Mouse (Mus musculus) C2C12 (cell line): ENCODE measurements around the gene Gjd2.

Experiments
- CEBPB ChIP-seq: IDR thresholded peaks from one replicate; pipeline ENCODE4 v1.6.1; 2011; ENCODE audit warnings: low read depth, mild to moderate bottlenecking, control low read depth, moderate library complexity
- CTCF ChIP-seq: IDR thresholded peaks from one replicate; pipeline ENCODE4 v1.5.1; 2011; ENCODE audit not compliant: control insufficient read depth, insufficient read depth, insufficient read length
- MAX ChIP-seq: IDR thresholded peaks from one replicate; pipeline ENCODE4 v1.6.1; 2011; ENCODE audit warnings: mild to moderate bottlenecking, control low read depth
- MYOD1 ChIP-seq: IDR thresholded peaks from one replicate; pipeline ENCODE4 v1.6.1; 2011; ENCODE audit warnings: low read depth; ENCODE audit not compliant: control insufficient read depth, insufficient read length
- MYOG ChIP-seq: IDR thresholded peaks from one replicate; pipeline ENCODE4 v1.6.1; 2011; ENCODE audit not compliant: control insufficient read depth, insufficient read length; ENCODE audit errors: extremely low read depth
- USF1 ChIP-seq: IDR thresholded peaks from one replicate; pipeline ENCODE4 v1.6.1; 2011; ENCODE audit warnings: low read depth, mild to moderate bottlenecking, control low read depth, moderate library complexity

DNA sequence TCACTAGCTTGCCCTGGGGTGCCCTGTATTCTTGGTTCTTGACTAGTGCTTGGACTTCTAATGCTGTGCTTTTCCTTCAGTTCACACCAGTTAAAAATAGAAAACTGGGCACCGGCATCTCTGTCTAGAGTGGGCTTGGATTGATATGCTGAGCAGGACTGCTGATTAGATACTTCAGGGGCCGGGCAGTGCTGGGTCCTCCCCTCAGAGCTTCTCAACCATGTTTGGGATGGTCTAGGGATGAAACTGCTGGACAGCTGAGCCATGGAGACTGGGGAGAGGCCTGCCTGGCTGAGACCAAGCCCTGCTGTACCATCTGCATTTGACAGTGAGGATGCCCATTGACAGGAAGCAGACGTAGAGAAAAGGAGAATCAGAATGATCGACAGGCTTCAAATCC is 40.7 kb upstream of the Gjd2 start:
- TF ChIP-seq CTCF (no peak), MYOD1 (no peak), USF1 (no peak), MAX (no peak), MYOG (no peak), CEBPB (no peak)
